Mouse (Mus musculus) retina, postnatal 7 days (tissue): ENCODE results near the gene Nme7.

Experiments
- DNase-seq: peaks from one replicate; pipeline ENCODE4 v3.0.0-alpha.2; 2012; ENCODE audit warnings: low read depth, low spot score

Nme7 gene

GRCm38 (mm10) chr1:164384354-164384753 is 80.4 kb downstream of the Nme7 start:
- no peak for DNase-seq

GRCm38 (mm10) chr1:164384972-164385371 is 81.1 kb downstream of the Nme7 start:
- DNase-seq: no peak

GRCm38 (mm10) chr1:164389743-164390142 is 85.8 kb downstream of the Nme7 start:
- DNase-seq: no peak

GRCm38 (mm10) chr1:164392176-164392575 is 88.3 kb downstream of the Nme7 start:
- no peak for DNase-seq

- no peak for DNase-seq
Observed at GRCm38 (mm10) chr1:164395131-164395780, 91.3 kb downstream of the Nme7 start.

GRCm38 (mm10) chr1:164397672-164398071 is 93.8 kb downstream of the Nme7 start:
- DNase-seq: no peak

GRCm38 (mm10) chr1:164399578-164399977 is 95.7 kb downstream of the Nme7 start:
- DNase-seq: no peak

GRCm38 (mm10) chr1:164405385-164405802 is 101.5 kb downstream of the Nme7 start:
- DNase-seq: no peak

- no peak for DNase-seq
Observed at GRCm38 (mm10) chr1:164406506-164406905, 102.6 kb downstream of the Nme7 start.

- DNase-seq: no peak
Observed at GRCm38 (mm10) chr1:164408655-164409054, 104.7 kb downstream of the Nme7 start.

- no peak for DNase-seq
Observed at GRCm38 (mm10) chr1:164411306-164411705, 107.4 kb downstream of the Nme7 start.

GRCm38 (mm10) chr1:164412906-164413305 is 109.0 kb downstream of the Nme7 start:
- DNase-seq: no peak

- no peak for DNase-seq
Observed at GRCm38 (mm10) chr1:164413608-164414007, 109.7 kb downstream of the Nme7 start.

- DNase-seq: no peak
Observed at GRCm38 (mm10) chr1:164415347-164415751, 111.4 kb downstream of the Nme7 start.

GRCm38 (mm10) chr1:164416692-164417394 is 112.9 kb downstream of the Nme7 start:
- no peak for DNase-seq

GRCm38 (mm10) chr1:164417604-164418003 is 113.7 kb downstream of the Nme7 start:
- no peak for DNase-seq

GRCm38 (mm10) chr1:164418320-164418719 is 114.4 kb downstream of the Nme7 start:
- no peak for DNase-seq

- no peak for DNase-seq
Observed at GRCm38 (mm10) chr1:164419401-164419800, 115.5 kb downstream of the Nme7 start.

- DNase-seq: no peak
Observed at GRCm38 (mm10) chr1:164420623-164421354, 116.9 kb downstream of the Nme7 start.

GRCm38 (mm10) chr1:164426227-164426626 is 122.3 kb downstream of the Nme7 start:
- no peak for DNase-seq

- no peak for DNase-seq
Observed at GRCm38 (mm10) chr1:164427777-164428176, 123.9 kb downstream of the Nme7 start.

GRCm38 (mm10) chr1:164428644-164429043 is 124.7 kb downstream of the Nme7 start:
- DNase-seq: no peak

GRCm38 (mm10) chr1:164432649-164433048 is 128.7 kb downstream of the Nme7 start:
- DNase-seq: no peak
